Mouse (Mus musculus) lung, postnatal 14 days (tissue): Measurements from ENCODE around the gene Krt25.
A peak's percentile ranks its signal among the peaks of the same experiment; 100 is the strongest.

Experiments
- DNase-seq: peaks from one replicate; pipeline ENCODE4 v3.0.0; 2021

Gene Krt25

GRCm38 (mm10) chr11:99322851-99323250 lies at the start of gene Krt25:
TSS of gene Krt25 (minus strand) at chr11:99322951.
- DNase-seq = no peak

DNA sequence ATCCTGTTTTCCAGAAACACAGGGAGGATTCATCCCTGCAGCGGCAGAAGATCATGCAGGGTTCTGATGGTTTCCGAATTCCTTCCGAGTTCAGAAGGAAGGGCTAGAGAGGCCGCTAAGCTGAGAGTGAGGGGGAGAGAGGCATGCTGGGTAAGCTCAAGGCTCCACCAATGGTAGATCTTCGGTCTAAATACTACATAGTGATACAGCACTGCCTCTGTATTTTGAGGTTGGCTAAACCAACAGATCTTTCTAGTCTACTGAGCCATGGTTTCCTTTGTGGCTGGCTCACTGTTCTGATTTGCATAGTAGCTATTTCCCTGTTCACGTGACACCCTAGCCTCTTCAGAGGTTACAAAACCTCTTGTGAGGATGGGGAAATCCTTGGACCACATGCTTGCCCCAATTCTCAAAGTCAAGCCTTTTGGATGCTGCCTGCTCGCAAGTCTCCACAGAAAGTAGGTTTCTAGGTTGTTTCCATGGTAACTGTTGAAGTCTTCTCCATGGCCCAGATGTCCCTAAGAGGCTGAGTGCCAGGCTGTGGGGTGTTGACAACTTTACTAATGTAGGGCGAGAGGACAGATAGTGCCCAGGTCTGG lies 47.2 kb upstream of the Krt25 start:
- DNase-seq = no peak

DNA sequence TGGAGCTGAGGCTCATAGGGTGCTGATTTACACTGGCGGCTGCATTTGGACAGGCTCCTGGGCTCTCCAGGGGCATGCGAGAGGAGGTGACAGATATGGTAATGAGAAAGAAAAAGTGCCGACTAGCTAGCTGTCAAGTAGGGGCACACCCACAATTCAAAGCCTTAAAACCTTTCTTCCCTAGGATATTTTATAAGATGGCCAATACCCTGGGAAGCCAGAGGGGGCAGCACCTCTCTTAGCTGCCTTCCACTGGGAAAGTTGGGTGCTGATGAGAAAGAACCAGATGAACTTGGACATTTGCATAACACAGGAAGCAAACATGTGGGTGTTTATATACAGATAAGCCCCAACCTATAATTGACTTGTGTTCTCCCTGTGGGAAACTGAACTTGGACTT lies 46.5 kb upstream of the Krt25 start:
- peak; percentile 7 for DNase-seq

GRCm38 (mm10) chr11:99366791-99367190 lies 44.0 kb upstream of the Krt25 start:
- peak; percentile 22 for DNase-seq

GRCm38 (mm10) chr11:99364412-99364811 lies 41.7 kb upstream of the Krt25 start:
- DNase-seq = peak; percentile 25

- no peak for DNase-seq
Measured at GRCm38 (mm10) chr11:99361423-99361822, 38.7 kb upstream of the Krt25 start.

DNA sequence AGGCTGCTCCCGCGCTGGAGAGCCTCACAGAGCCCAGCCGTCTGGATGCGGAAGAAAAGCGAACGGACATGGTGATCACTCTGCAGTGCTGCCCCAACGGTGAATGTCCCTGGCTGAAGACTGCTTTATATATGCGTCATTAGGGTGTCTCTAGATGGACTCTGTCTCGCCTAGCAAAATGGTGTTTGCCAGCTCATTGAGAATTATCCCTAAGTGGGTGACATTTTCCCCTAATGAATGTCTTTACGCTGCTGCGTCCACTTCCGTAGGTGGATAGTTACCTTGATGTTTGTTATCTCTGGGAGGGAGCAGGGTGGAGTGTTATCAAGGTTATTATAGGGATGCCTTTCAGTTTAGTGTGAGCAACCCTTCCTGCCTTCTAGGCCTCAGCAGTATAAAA lies 28.3 kb upstream of the Krt25 start, which contains the start of gene Krt27:
TSS of gene Krt27 (minus strand) at position 101 of the 400 bp plus-strand sequence.
- DNase-seq = no peak

DNA sequence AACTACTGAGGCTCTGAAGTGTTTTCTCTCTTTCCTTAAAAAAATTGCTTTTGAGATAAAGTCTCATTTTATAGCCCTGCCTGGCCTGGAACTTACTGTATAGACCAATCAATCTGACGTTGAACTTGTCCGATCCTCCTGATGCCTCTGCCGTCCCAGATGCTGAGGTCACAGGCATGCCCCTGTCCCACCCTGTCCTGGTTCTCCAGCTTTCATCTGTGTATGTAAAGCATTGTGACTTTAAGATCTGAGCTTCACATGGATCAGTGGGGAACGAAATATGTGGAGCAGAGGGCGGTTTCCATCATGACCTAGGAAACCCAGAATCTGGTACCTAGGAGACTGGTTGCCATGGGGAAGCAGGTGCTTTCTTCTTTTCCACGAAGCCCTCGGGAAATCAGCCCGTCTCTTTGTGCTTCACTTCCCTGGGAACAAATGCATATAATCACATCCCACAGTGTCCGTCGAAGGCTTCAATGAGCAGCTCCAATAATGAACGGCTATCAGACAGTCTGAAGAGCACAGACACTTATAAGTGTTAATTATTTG lies 16.6 kb upstream of the Krt25 start:
- no peak for DNase-seq

GRCm38 (mm10) chr11:99337866-99338265 lies 15.1 kb upstream of the Krt25 start, which contains the start of gene Krt26:
TSS of gene Krt26 (minus strand) at chr11:99337966.
- DNase-seq = no peak

GRCm38 (mm10) chr11:99333426-99333825 lies 10.7 kb upstream of the Krt25 start:
- DNase-seq = peak; percentile 3

DNA sequence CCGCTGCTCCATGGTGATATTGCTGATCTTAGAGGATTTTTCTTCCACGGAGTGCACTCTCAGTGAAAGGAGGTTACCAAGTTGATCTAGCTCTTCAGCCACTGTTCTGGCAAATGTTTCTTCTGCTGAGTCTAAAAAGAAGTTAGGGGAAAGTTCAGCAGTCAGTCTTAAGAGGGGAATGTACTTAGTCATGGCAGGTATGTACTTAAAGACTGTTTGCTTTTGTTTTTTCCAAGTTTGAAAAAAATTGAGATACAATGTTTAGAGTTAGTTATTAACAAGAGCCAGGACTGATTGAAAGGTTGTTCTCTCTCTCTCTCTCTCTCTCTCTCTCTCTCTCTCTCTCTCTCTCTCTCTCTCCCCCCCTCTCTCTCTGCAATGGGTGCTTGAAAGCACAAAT lies 6.9 kb upstream of the Krt25 start:
- no peak for DNase-seq

DNA sequence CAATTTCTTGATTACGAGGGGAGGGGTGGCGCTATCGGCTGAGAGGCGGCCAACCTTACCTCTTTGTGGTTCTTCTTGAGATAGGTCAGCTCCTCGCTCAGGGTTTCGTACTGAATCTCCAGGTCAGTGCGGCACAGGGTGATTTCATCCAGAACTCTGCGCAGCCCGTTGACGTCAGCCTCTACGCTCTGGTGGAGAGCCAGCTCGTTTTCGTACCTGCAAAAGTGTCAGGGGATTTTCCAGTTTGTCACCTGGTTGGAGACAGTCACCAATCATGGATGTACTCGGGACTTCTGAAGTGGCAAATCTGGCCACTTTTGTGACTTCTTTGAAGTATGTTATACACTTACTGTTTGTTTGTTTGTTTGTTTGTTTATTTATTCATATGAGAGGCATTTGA lies 1.7 kb downstream of the Krt25 start:
- no peak for DNase-seq

- no peak for DNase-seq
Measured at GRCm38 (mm10) chr11:99319127-99319526, 3.6 kb downstream of the Krt25 start.

GRCm38 (mm10) chr11:99316543-99316942 lies 6.2 kb downstream of the Krt25 start:
- DNase-seq = no peak

DNA sequence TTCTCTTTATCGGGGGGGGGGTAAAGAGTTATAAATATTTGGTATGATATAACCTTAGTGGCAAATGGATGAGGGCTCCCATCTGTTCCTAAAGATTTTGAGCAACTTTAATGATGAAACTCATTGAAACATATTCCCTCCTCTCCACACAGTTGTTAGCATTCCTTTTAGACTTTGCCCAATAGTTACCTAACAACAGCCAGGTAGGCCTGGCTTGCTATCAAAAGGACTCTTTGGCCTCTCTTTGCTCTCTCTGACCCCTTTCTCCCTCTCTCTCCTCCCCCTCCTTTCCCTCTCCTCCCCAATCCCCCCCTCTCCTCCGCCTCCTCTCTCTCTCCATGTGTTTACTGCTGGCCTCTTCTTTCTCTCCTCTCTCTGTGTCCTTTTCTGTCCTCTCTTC lies 8.2 kb downstream of the Krt25 start:
- DNase-seq = no peak

- DNase-seq = no peak
Measured at GRCm38 (mm10) chr11:99310882-99311281, 11.9 kb downstream of the Krt25 start.

DNA sequence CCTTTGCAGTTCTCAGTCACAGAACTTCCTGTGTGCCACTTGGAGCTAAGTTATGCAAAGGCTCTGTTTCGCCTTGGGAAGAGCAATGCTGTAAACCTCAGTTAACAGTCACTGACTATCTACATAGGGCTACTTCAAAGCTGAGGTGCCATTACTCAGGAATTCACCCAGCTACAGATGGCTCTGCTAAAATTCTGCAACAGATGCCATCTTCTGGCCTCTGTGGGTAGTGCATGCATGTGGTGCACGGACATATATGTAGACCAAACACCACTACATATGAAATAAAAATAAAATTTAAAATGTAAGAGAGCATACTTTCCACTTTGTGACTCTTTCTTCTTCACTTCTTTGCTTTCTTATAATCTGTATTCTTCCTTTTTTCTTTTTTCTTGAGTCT lies 15.2 kb downstream of the Krt25 start:
- DNase-seq = peak; percentile 64

GRCm38 (mm10) chr11:99295039-99295438 lies 27.7 kb downstream of the Krt25 start:
- no peak for DNase-seq

GRCm38 (mm10) chr11:99292846-99293245 lies 29.9 kb downstream of the Krt25 start:
- DNase-seq = peak; percentile 44

- DNase-seq = no peak
Measured at GRCm38 (mm10) chr11:99284833-99285312, 37.9 kb downstream of the Krt25 start, which contains the start of gene Krt24. TSS of gene Krt24 (minus strand) at chr11:99285262.

DNA sequence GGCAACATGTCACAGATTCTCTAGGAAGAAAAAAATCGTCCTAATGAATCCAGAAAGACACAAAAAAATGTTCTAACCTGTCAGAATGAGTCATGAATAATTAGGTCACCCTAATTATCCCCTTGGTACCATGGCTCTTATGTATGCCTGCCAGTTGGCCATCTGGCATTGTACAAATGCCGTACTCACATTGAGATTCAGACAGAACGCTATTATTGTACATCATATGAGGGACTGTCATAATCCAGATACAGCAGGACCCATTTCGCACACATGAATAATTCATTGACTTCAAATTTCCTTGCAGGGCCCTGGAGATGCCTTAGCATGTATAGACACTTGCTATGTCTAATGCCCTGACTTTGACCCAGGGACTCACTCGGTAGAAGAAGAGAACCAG lies 38.7 kb downstream of the Krt25 start:
- no peak for DNase-seq

DNA sequence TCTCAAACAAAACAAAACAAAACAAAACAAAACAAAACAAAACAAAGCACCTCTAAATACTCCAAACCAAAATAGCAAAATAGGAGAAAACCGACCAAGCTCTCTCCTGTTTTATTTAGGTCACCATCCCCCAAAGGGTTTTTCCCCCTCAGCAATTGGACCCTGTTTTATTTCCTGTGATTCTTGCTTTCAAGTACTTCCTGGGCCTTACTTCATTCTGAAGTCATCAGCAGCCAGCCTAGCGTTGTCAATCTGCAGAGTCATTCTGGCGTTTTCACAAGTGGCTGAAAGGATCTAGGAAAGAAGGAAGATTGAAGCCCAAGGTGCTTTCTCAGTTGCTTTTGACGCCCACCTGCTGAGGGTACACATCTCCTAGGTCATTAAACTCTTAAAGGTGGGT lies 39.4 kb downstream of the Krt25 start:
- no peak for DNase-seq

DNA sequence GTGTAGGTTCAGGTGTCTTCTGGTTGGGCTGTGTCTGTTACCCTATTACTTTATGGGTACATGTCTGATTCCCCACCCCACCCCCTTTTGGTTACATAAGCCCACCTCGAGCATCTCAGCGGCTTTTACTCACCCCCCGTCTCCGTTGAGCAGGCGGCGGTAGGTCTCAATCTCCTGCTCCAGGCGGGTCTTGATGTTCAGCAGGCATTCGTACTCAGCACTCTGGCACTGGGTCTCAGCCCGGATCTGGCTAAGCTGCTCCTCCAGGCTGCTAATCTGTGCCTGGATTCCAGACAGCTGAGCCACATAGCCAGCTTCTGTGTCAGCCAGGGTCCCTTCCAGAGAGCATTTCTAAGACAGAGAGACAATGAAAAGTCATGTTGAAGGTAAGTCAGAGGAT lies 41.6 kb downstream of the Krt25 start:
- DNase-seq = no peak

DNA sequence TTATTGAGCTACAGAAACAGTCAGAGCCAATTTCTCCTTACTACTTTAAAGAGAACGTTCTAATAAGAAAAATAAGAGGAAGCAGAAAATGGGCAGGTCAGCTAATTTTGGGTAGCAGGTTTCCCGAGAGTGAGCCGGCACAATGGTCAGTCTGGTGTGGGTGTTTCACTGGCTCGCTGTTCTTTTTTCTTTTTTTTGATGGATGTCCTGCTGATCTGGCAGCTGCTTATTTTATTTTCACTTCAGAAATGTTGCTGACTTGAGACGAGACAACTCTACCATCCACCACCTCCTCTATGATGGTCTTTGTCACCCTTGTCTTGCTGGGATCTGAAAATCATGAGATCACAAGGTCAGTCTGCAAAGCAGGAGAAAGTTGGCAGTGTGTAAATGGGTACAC lies 42.8 kb downstream of the Krt25 start:
- DNase-seq = no peak

GRCm38 (mm10) chr11:99276786-99277185 lies 46.0 kb downstream of the Krt25 start:
- no peak for DNase-seq
